Mouse (Mus musculus) brain, embryonic 14.5 days (tissue): Measurements from ENCODE around the gene Hba-x.

Experiments
- CTCF ChIP-seq: fragments of 200-500 bp; IDR thresholded peaks from 2 replicates; pipeline ENCODE4 v1.5.1; 2012; ENCODE audit warnings: inconsistent platforms, mild to moderate bottlenecking, moderate library complexity, borderline replicate concordance; ENCODE audit not compliant: insufficient read depth, insufficient read length; ENCODE audit errors: extremely low read depth
- POLR2A ChIP-seq: fragments of 200-500 bp; IDR thresholded peaks from 2 replicates; pipeline ENCODE4 v1.6.1; 2012; ENCODE audit warnings: mild to moderate bottlenecking, inconsistent platforms, borderline replicate concordance; ENCODE audit not compliant: poor library complexity, insufficient read depth, insufficient read length, severe bottlenecking; ENCODE audit errors: extremely low read depth

DNA sequence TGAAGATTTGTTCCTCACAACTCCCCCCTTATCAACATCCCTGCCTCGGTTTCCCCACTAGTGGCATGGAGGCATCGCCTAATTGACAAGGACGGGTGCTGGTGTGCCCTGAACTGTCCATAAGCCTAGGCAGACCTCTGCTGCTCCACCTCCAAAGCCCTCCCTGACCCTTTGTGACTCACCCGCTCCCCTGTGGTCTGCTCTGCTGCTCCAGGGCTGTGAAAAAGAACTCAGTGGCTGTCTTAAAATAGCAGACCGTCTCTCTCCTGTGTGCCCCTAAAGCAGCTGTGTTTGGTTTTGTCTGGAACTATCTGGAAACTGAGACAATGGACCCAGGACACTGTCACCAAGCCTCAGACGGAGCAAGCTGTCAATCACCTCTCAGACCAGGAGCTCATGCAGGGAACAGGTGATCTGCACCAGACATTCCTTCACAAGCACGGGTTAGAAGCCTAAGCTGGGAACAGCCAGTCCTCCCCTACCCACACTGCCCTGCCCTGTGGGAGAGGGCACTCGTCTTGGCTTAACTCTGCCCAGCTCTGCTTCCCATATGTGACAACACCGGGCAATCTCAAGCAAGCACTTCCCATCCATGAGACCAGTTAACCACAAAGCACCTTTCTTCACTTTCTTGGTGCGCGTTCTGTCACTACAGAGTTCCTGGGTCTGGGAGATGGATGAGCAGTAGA is 44.5 kb downstream of the Hba-x start:
- TF ChIP-seq CTCF, result no peak
- TF ChIP-seq POLR2A, result no peak
